Mouse (Mus musculus) effector memory CD4-positive, alpha-beta T cell, adult 5 months (primary cell): ENCODE results near the gene Zdhhc8. TPM values are rescaled to one million over a fixed set of nuclear protein-coding genes. Genes with fewer than 3 reads are reported as not detected.

Experiments used
- polyA plus RNA-seq: library from polyadenylated mRNA; unstranded; fragments of 100-300 nt; shearing (Covaris generic); gene quantifications from one replicate; pipeline ENCODE4 v1.2.1, GENCODE M21; 2017

Gene Zdhhc8
- polyA plus RNA-seq = 8.7 TPM

GRCm38 (mm10) chr16:18234671-18235388 lies at the start of gene Zdhhc8:
Zdhhc8 (minus strand) TSS chr16:18235136.

GRCm38 (mm10) chr16:18258221-18258620 lies 23.3 kb upstream of the Zdhhc8 start, which contains the start of gene Gm49776:
Gm49776 (minus strand) TSS chr16:18258321.

GRCm38 (mm10) chr16:18248433-18249363 lies 13.8 kb upstream of the Zdhhc8 start, which contains the start of the genes Trmt2a and Ranbp1:
Trmt2a (plus strand) TSS chr16:18248679.
Ranbp1 (minus strand) TSS chr16:18248732.

GRCm38 (mm10) chr16:18217579-18217978 lies 17.4 kb downstream of the Zdhhc8 start, which contains the start of gene Ccdc188:
Ccdc188 (plus strand) TSS chr16:18217879.

Other genes with a start within 250 kb of the Zdhhc8 start
- 8.4 TPM for gene Dgcr6, start 182.3 kb downstream of the Zdhhc8 start, polyA plus RNA-seq
- gene Prodh, start 144.9 kb downstream of the Zdhhc8 start, polyA plus RNA-seq = 0.40 TPM
- gene Rtn4r, start 107.5 kb downstream of the Zdhhc8 start, polyA plus RNA-seq = not detected
- not detected for gene Ccdc188, start 17.3 kb downstream of the Zdhhc8 start, polyA plus RNA-seq
- gene Trmt2a, start 13.5 kb upstream of the Zdhhc8 start, polyA plus RNA-seq = 94.7 TPM
- gene Ranbp1, start 13.6 kb upstream of the Zdhhc8 start, polyA plus RNA-seq = 159 TPM
- not detected for gene Gm49776, start 23.2 kb upstream of the Zdhhc8 start, polyA plus RNA-seq
- gene Dgcr8, start 54.1 kb upstream of the Zdhhc8 start, polyA plus RNA-seq = 11.0 TPM
- gene Tango2, start 113.0 kb upstream of the Zdhhc8 start, polyA plus RNA-seq = 29.3 TPM
- gene Arvcf, start 113.0 kb upstream of the Zdhhc8 start, polyA plus RNA-seq = 1.4 TPM
- 24.8 TPM for gene Txnrd2, start 191.2 kb upstream of the Zdhhc8 start, polyA plus RNA-seq
- 19.1 TPM for gene Comt, start 191.7 kb upstream of the Zdhhc8 start, polyA plus RNA-seq